Mouse (Mus musculus): Measurements from ENCODE around the gene Nup54.

GRCm38 (mm10) chr5:92370891-92371290 lies 64.1 kb downstream of the Nup54 start:
- no peak for TF ChIP-seq POLR2A (IDR thresholded peaks at IDR 0.05; ENCODE audit: insufficient read depth, low read depth, low read length)
- no peak for TF ChIP-seq CTCF (IDR thresholded peaks at IDR 0.05; ENCODE audit: insufficient read depth, low read depth, low read length)
